Mouse (Mus musculus) spleen, adult 2 months (tissue): ENCODE results near the gene Idh1.

Source experiments
- CTCF ChIP-seq: fragments of 200-500 bp; IDR thresholded peaks from 2 replicates; pipeline ENCODE4 v1.5.1; 2011; ENCODE audit warnings: mild to moderate bottlenecking, inconsistent platforms; ENCODE audit not compliant: insufficient read depth, insufficient read length, insufficient replicate concordance; ENCODE audit errors: extremely low read depth
- POLR2A ChIP-seq: fragments of 200-500 bp; IDR thresholded peaks from 2 replicates; pipeline ENCODE4 v1.6.1; 2011; ENCODE audit warnings: low read depth, low read length, inconsistent platforms

DNA sequence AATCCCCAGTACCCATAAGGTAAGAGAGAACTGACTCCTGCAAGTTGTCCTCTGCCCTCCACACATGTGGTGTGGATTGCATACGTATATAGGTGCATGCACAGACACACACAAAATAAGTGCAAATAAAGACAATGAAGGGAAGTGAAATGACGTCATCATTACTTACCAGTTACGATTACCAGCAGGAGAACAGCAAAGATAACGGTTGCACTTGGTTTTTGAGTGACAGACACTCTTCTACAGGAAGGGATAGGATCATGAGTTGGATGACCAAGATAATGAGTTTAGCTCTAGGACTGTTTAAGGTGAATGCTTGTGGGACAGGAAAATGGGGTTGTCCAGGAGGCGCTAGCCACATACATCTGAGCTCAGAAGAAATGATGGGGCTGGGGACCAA lies 4.8 kb downstream of the Idh1 start:
- no peak for TF ChIP-seq CTCF
- TF ChIP-seq POLR2A: no peak
